Mouse (Mus musculus): ENCODE data around the gene Zfp62.

DNA sequence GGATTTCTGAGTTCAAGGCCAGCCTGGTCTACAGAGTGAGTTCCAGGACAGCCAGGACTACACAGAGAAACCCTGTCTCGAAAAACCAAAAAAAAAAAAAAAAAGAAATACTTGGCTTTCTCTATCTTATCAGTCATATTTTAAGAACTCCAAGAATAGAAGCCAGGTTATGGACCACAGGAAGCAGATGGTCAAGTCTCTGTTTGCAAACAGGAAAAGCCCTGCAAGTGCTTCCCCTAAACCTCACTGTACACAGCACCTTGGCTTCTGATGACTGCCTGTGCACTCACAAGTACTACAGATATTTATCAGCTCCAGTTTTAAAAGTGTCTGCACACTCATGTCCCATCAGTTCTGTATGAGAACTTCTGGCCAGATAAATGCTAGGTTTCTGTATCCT is 38.4 kb downstream of the Zfp62 start:
- TF ChIP-seq CTCF (IDR thresholded peaks at IDR 0.05; ENCODE audit: control insufficient read depth, insufficient read depth, insufficient read length) (no peak), MAX (IDR thresholded peaks at IDR 0.05) (no peak), MYOG (IDR thresholded peaks at IDR 0.05; ENCODE audit: control insufficient read depth, extremely low read depth, insufficient read length) (no peak), FOSL1 (IDR thresholded peaks at IDR 0.05; ENCODE audit: insufficient read depth, low read length, poor library complexity, severe bottlenecking) (no peak)
